Mouse (Mus musculus): Measurements from ENCODE around the gene Gng7.

DNA sequence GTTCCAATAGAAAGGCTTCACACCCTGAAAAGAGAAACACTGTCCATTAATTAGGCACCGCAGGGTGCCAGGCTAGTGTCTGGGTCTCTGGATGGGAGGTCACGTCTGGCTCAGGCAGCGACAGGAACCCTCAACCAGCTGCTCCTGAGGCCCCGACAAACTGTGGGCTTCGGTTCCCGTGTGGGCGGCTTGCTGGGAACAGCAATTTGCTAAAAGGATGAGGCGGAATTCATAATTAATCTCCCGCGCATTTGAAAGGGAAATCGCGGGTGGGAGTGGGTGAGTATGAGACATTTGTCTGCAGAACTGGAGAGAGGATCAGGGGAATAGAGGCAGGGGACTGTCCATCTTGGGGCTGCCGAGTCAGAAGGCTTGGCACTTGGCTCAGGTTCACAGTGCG, 16.7 kb downstream of the Gng7 start:
- TF ChIP-seq POLR2A (IDR thresholded peaks at IDR 0.05; ENCODE audit: control insufficient read depth, extremely low read depth, insufficient read depth, low read length, poor library complexity) = no peak
- no peak for TF ChIP-seq CTCF (IDR thresholded peaks at IDR 0.05; ENCODE audit: borderline replicate concordance, control insufficient read depth, extremely low read depth, insufficient read depth, low read length, poor library complexity)
